Mouse (Mus musculus) liver, embryonic 13.5 days (tissue): ENCODE measurements around the gene Dip2b. TPM values are rescaled to one million over a fixed set of nuclear protein-coding genes. Genes with fewer than 3 reads are reported as not detected.

ENCODE experiments used
- ATAC-seq: fragments of 200-750 bp; cut with Nextera tagmentation; 2 replicates; pipeline ENCODE4 v1.8.0; 2017; ENCODE audit warnings: low read depth, mild to moderate bottlenecking, moderate number of reproducible peaks, moderate library complexity
- DNase-seq: peaks from one replicate; pipeline ENCODE4 v3.0.0; 2022
- H3K27ac ChIP-seq: fragments of 300-500 bp; sonication (generic); 2 replicates; pipeline ENCODE4 v1.5.1; 2015; ENCODE audit warnings: moderate library complexity, mild to moderate bottlenecking, inconsistent platforms
- H3K27me3 ChIP-seq: fragments of 300-500 bp; sonication (generic); 2 replicates; pipeline ENCODE4 v1.6.1; 2015; ENCODE audit warnings: mild to moderate bottlenecking, inconsistent platforms
- H3K36me3 ChIP-seq: fragments of 300-500 bp; sonication (generic); 2 replicates; pipeline ENCODE4 v1.6.1; 2015; ENCODE audit warnings: mild to moderate bottlenecking, inconsistent platforms
- H3K4me1 ChIP-seq: fragments of 300-500 bp; sonication (generic); replicated peaks from 2 replicates; pipeline ENCODE4 v1.6.1; 2015; ENCODE audit warnings: inconsistent platforms
- H3K4me2 ChIP-seq: fragments of 300-500 bp; sonication (generic); 2 replicates; pipeline ENCODE4 v1.6.1; 2015; ENCODE audit warnings: inconsistent platforms, mild to moderate bottlenecking, moderate library complexity
- H3K4me3 ChIP-seq: fragments of 300-500 bp; sonication (generic); replicated peaks from 2 replicates; pipeline ENCODE4 v1.5.1; 2015; ENCODE audit warnings: mild to moderate bottlenecking, inconsistent platforms
- H3K9ac ChIP-seq: fragments of 300-500 bp; sonication (generic); 2 replicates; pipeline ENCODE4 v1.6.1; 2015; ENCODE audit warnings: mild to moderate bottlenecking, inconsistent platforms
- H3K9me3 ChIP-seq: fragments of 300-500 bp; sonication (generic); replicated peaks from 2 replicates; pipeline ENCODE4 v1.6.1; 2016; ENCODE audit warnings: inconsistent platforms
- WGBS: fragments of 180-500 bp; shearing (Covaris S2); methylation state at CpG from one replicate; pipeline ENCODE4 v1.1.7; 2015; ENCODE audit not compliant: insufficient replicate concordance; 5-methylcytosine and 5-hydroxymethylcytosine counted together
- polyA plus RNA-seq: library from polyadenylated mRNA; unstranded; fragments of >200 nt; fragmentation: Nextera tagmentation; extraction: Ambion mirVana; gene quantifications from 2 replicates; pipeline ENCODE4 v1.2.1, GENCODE M21; 2015

Dip2b gene
- polyA plus RNA-seq, 1 experiment from 2014 or later = 2.2 TPM

GRCm38 (mm10) chr15:100202431-100203015 is 164.1 kb downstream of the Dip2b start:
- Histone ChIP-seq H3K36me3 (peaks cover 30% of the 10 kb centered on the region), H3K4me3 (no peak overlapping the region), H3K9ac (no peak overlapping the region), H3K4me2 (no peak overlapping the region), H3K9me3 (no peaks in the 10 kb centered on the region), H3K27ac (no peak overlapping the region), H3K4me1 (no peaks in the 10 kb centered on the region), H3K27me3 (no peaks in the 10 kb centered on the region)
- WGBS = 78% methylated on average over 4 of the region's 4 CpGs
- DNase-seq (no peak), ATAC-seq (no peak)

- 90% methylated on average over 1 of the region's 1 CpGs for WGBS
- Histone ChIP-seq H3K27ac (no peak overlapping the region), H3K9ac (no peak overlapping the region), H3K4me1 (no peaks in the 10 kb centered on the region), H3K9me3 (no peaks in the 10 kb centered on the region), H3K4me2 (no peak overlapping the region), H3K27me3 (no peaks in the 10 kb centered on the region), H3K36me3 (peaks cover 30% of the 10 kb centered on the region), H3K4me3 (no peak overlapping the region)
- DNase-seq (no peak), ATAC-seq (no peak; the same call in 1 of the 2 replicates)
These were observed 166.1 kb downstream of the Dip2b start for GRCm38 (mm10) chr15:100204574-100204973.

- no peaks in the 10 kb centered on the region for H3K4me1 ChIP-seq
- no peaks in the 10 kb centered on the region for H3K9me3 ChIP-seq
- no peaks in the 10 kb centered on the region for H3K27me3 ChIP-seq
- peaks cover 60% of the 10 kb centered on the region for H3K36me3 ChIP-seq
- DNase-seq (no peak), ATAC-seq (no peak)
- no peak overlapping the region for H3K9ac ChIP-seq
- H3K4me3 ChIP-seq = no peak overlapping the region
- no peak overlapping the region for H3K27ac ChIP-seq
- H3K4me2 ChIP-seq = no peak overlapping the region
- WGBS = 88% methylated on average over 3 of the region's 3 CpGs
These were observed 171.5 kb downstream of the Dip2b start for GRCm38 (mm10) chr15:100210013-100210412.

GRCm38 (mm10) chr15:100213339-100213738 is 174.9 kb downstream of the Dip2b start:
- H3K4me2 ChIP-seq = no peak overlapping the region
- ATAC-seq (no peak), DNase-seq (no peak)
- H3K27ac ChIP-seq = no peak overlapping the region
- 73% methylated on average over 2 of the region's 2 CpGs for WGBS
- peaks cover 62% of the 10 kb centered on the region for H3K36me3 ChIP-seq
- no peak overlapping the region for H3K9ac ChIP-seq
- H3K9me3 ChIP-seq = no peaks in the 10 kb centered on the region
- no peaks in the 10 kb centered on the region for H3K4me1 ChIP-seq
- H3K4me3 ChIP-seq = no peak overlapping the region
- no peaks in the 10 kb centered on the region for H3K27me3 ChIP-seq

GRCm38 (mm10) chr15:100215092-100215491 is 176.6 kb downstream of the Dip2b start:
- Histone ChIP-seq H3K4me3 (no peak overlapping the region), H3K27me3 (no peaks in the 10 kb centered on the region), H3K4me2 (no peak overlapping the region), H3K27ac (no peak overlapping the region), H3K9me3 (no peaks in the 10 kb centered on the region), H3K4me1 (0 out of 2 replicates have a peak, but pooled peaks cover 2% of the 10 kb centered on the region), H3K9ac (no peak overlapping the region), H3K36me3 (peaks cover 50% of the 10 kb centered on the region)
- ATAC-seq (no peak), DNase-seq (no peak)
- 65% methylated on average over 11 of the region's 11 CpGs for WGBS

GRCm38 (mm10) chr15:100216173-100216572 is 177.7 kb downstream of the Dip2b start:
- no peak for DNase-seq
- peaks cover 42% of the 10 kb centered on the region for H3K36me3 ChIP-seq
- 81% methylated on average over 9 of the region's 9 CpGs for WGBS
- H3K27ac ChIP-seq = no peak overlapping the region
- H3K4me3 ChIP-seq = no peak overlapping the region
- no peak overlapping the region for H3K4me2 ChIP-seq
- no peak for ATAC-seq
- 0 out of 2 replicates have a peak, but pooled peaks cover 2% of the 10 kb centered on the region for H3K4me1 ChIP-seq
- no peaks in the 10 kb centered on the region for H3K9me3 ChIP-seq
- no peaks in the 10 kb centered on the region for H3K27me3 ChIP-seq
- no peak overlapping the region for H3K9ac ChIP-seq

- DNase-seq (no peak), ATAC-seq (no peak)
- H3K4me1 ChIP-seq = 0 out of 2 replicates have a peak, but pooled peaks cover 2% of the 10 kb centered on the region
- no peak overlapping the region for H3K9ac ChIP-seq
- peaks cover 6% of the 10 kb centered on the region; the same call in 1 of the 2 replicates for H3K9me3 ChIP-seq
- H3K4me3 ChIP-seq = no peak overlapping the region
- H3K36me3 ChIP-seq = peaks cover 31% of the 10 kb centered on the region
- 86% methylated on average over 3 of the region's 3 CpGs for WGBS
- H3K27ac ChIP-seq = no peak overlapping the region
- H3K4me2 ChIP-seq = no peak overlapping the region
- H3K27me3 ChIP-seq = no peaks in the 10 kb centered on the region
These were observed 179.6 kb downstream of the Dip2b start for GRCm38 (mm10) chr15:100218018-100218417.

- 32% methylated on average over 1 of the region's 1 CpGs for WGBS
These were observed 180.9 kb downstream of the Dip2b start for GRCm38 (mm10) chr15:100219396-100219795.

GRCm38 (mm10) chr15:100220916-100221315 is 182.5 kb downstream of the Dip2b start:
- Histone ChIP-seq H3K4me1 (peaks cover 8% of the 10 kb centered on the region), H3K4me2 (no peak overlapping the region), H3K36me3 (peaks cover 6% of the 10 kb centered on the region; the same call in 1 of the 2 replicates), H3K4me3 (no peak overlapping the region), H3K9me3 (peaks cover 8% of the 10 kb centered on the region; the same call in 1 of the 2 replicates), H3K27ac (no peak overlapping the region), H3K27me3 (no peaks in the 10 kb centered on the region), H3K9ac (no peak overlapping the region)
- ATAC-seq (no peak), DNase-seq (no peak)
- WGBS = 81% methylated on average over 7 of the region's 7 CpGs

More at GRCm38 (mm10) chr15:100219396-100219795, 180.9 kb downstream of the Dip2b start:
- H3K9me3 ChIP-seq = peaks cover 8% of the 10 kb centered on the region; the same call in 1 of the 2 replicates
- ATAC-seq (no peak), DNase-seq (no peak)
- H3K4me2 ChIP-seq = no peak overlapping the region
- H3K4me1 ChIP-seq = 0 out of 2 replicates have a peak, but pooled peaks cover 2% of the 10 kb centered on the region
- no peaks in the 10 kb centered on the region for H3K27me3 ChIP-seq
- peaks cover 20% of the 10 kb centered on the region for H3K36me3 ChIP-seq
- no peak overlapping the region for H3K27ac ChIP-seq
- no peak overlapping the region for H3K4me3 ChIP-seq
- H3K9ac ChIP-seq = no peak overlapping the region

GRCm38 (mm10) chr15:100225381-100225780 is 186.9 kb downstream of the Dip2b start:
- DNase-seq (no peak), ATAC-seq (no peak)
- H3K36me3 ChIP-seq = peaks cover 3% of the 10 kb centered on the region; the same call in 1 of the 2 replicates
- H3K27ac ChIP-seq = peak overlapping the region; percentile 98; the same call in 1 of the 2 replicates
- 0 out of 2 replicates have a peak overlapping the region, but pooled peaks have one; percentile 95 for H3K9ac ChIP-seq
- no peak overlapping the region for H3K4me3 ChIP-seq
- peaks cover 8% of the 10 kb centered on the region; the same call in 1 of the 2 replicates for H3K9me3 ChIP-seq
- 85% methylated on average over 4 of the region's 4 CpGs for WGBS
- H3K4me2 ChIP-seq = no peak overlapping the region
- H3K4me1 ChIP-seq = peaks cover 32% of the 10 kb centered on the region
- H3K27me3 ChIP-seq = no peaks in the 10 kb centered on the region

GRCm38 (mm10) chr15:100225891-100226290 is 187.4 kb downstream of the Dip2b start:
- 82% methylated on average over 1 of the region's 1 CpGs for WGBS
- no peak for ATAC-seq
- Histone ChIP-seq H3K36me3 (peaks cover 3% of the 10 kb centered on the region; the same call in 1 of the 2 replicates), H3K9ac (peak overlapping the region; percentile 95; the same call in 1 of the 2 replicates), H3K4me1 (peaks cover 37% of the 10 kb centered on the region), H3K27ac (peak overlapping the region; percentile 98), H3K27me3 (no peaks in the 10 kb centered on the region), H3K9me3 (peaks cover 8% of the 10 kb centered on the region; the same call in 1 of the 2 replicates), H3K4me2 (peak overlapping the region; percentile 78), H3K4me3 (0 out of 2 replicates have a peak overlapping the region, but pooled peaks have one; percentile 87)
- DNase-seq = no peak
